Mouse (Mus musculus) neural tube, embryonic 15.5 days (tissue): Measurements from ENCODE around the gene Gtf2e1. TPM values are rescaled to one million over a fixed set of nuclear protein-coding genes. Genes with fewer than 3 reads are reported as not detected.

ENCODE experiments used
- ATAC-seq: fragments of 200-750 bp; cut with Nextera tagmentation; 2 replicates; pipeline ENCODE4 v1.8.0; 2017; ENCODE audit warnings: mild to moderate bottlenecking, moderate TSS enrichment, moderate library complexity; ENCODE audit not compliant: low FRiP score
- H3K27ac ChIP-seq: fragments of 300-500 bp; sonication (generic); replicated peaks from 2 replicates; pipeline ENCODE4 v1.5.1; 2015; ENCODE audit warnings: mild to moderate bottlenecking, inconsistent platforms
- H3K27me3 ChIP-seq: fragments of 300-500 bp; sonication (generic); replicated peaks from 2 replicates; pipeline ENCODE4 v1.6.1; 2015; ENCODE audit warnings: inconsistent platforms
- H3K36me3 ChIP-seq: fragments of 300-500 bp; sonication (generic); 2 replicates; pipeline ENCODE4 v1.6.1; 2015; ENCODE audit warnings: inconsistent platforms
- H3K4me1 ChIP-seq: fragments of 300-500 bp; sonication (generic); 2 replicates; pipeline ENCODE4 v1.6.1; 2015; ENCODE audit warnings: inconsistent platforms
- H3K4me2 ChIP-seq: fragments of 300-500 bp; sonication (generic); 2 replicates; pipeline ENCODE4 v1.6.1; 2015; ENCODE audit warnings: inconsistent platforms, mild to moderate bottlenecking, moderate library complexity
- H3K4me3 ChIP-seq: fragments of 300-500 bp; sonication (generic); replicated peaks from 2 replicates; pipeline ENCODE4 v1.5.1; 2015; ENCODE audit warnings: mild to moderate bottlenecking, inconsistent platforms
- H3K9ac ChIP-seq: fragments of 300-500 bp; sonication (generic); replicated peaks from 2 replicates; pipeline ENCODE4 v1.6.1; 2015; ENCODE audit warnings: mild to moderate bottlenecking, inconsistent platforms
- H3K9me3 ChIP-seq: fragments of 300-500 bp; sonication (generic); replicated peaks from 2 replicates; pipeline ENCODE4 v1.6.1; 2016; ENCODE audit warnings: inconsistent platforms
- WGBS: fragments of 180-500 bp; shearing (Covaris S2); methylation state at CpG from one replicate; pipeline ENCODE4 v1.1.7; 2015; ENCODE audit warnings: mixed read lengths; 5-methylcytosine and 5-hydroxymethylcytosine counted together
- polyA plus RNA-seq: library from polyadenylated mRNA; unstranded; fragments of >200 nt; fragmentation: Nextera tagmentation; extraction: Ambion mirVana; gene quantifications from 2 replicates; pipeline ENCODE4 v1.2.1, GENCODE M21; 2015

Gene Gtf2e1
- polyA plus RNA-seq, 1 experiment from 2014 or later, result 21.8 TPM

GRCm38 (mm10) chr16:37572117-37572754, 32.6 kb upstream of the Gtf2e1 start:
- H3K4me2 ChIP-seq, result no peak overlapping the region
- H3K4me3 ChIP-seq, result no peak overlapping the region
- 84% methylated on average over 12 of the region's 12 CpGs for WGBS
- no peak overlapping the region for H3K27ac ChIP-seq
- no peak for ATAC-seq
- H3K4me1 ChIP-seq, result 0 out of 2 replicates have a peak, but pooled peaks cover 4% of the 10 kb centered on the region
- H3K9me3 ChIP-seq, result no peaks in the 10 kb centered on the region
- H3K27me3 ChIP-seq, result no peaks in the 10 kb centered on the region
- no peak overlapping the region for H3K9ac ChIP-seq
- H3K36me3 ChIP-seq, result no peaks in the 10 kb centered on the region

GRCm38 (mm10) chr16:37571554-37571953, 32.0 kb upstream of the Gtf2e1 start:
- Histone ChIP-seq H3K27ac (peak overlapping the region; percentile 7; the same call in 1 of the 2 replicates), H3K4me2 (no peak overlapping the region), H3K9ac (no peak overlapping the region), H3K4me1 (peaks cover 5% of the 10 kb centered on the region; the same call in 1 of the 2 replicates), H3K9me3 (no peaks in the 10 kb centered on the region), H3K36me3 (no peaks in the 10 kb centered on the region), H3K27me3 (no peaks in the 10 kb centered on the region), H3K4me3 (no peak overlapping the region)
- ATAC-seq, result no peak
- WGBS, result 72% methylated on average over 3 of the region's 3 CpGs

GRCm38 (mm10) chr16:37567113-37568050, 27.8 kb upstream of the Gtf2e1 start:
- Histone ChIP-seq H3K9ac (no peak overlapping the region), H3K4me3 (no peak overlapping the region), H3K4me2 (no peak overlapping the region), H3K9me3 (no peaks in the 10 kb centered on the region), H3K4me1 (peaks cover 6% of the 10 kb centered on the region; the same call in 1 of the 2 replicates), H3K27ac (no peak overlapping the region), H3K36me3 (no peaks in the 10 kb centered on the region), H3K27me3 (no peaks in the 10 kb centered on the region)
- 80% methylated on average over 12 of the region's 12 CpGs for WGBS
- ATAC-seq, result no peak

- no peaks in the 10 kb centered on the region for H3K27me3 ChIP-seq
- H3K4me1 ChIP-seq, result peaks cover 6% of the 10 kb centered on the region; the same call in 1 of the 2 replicates
- H3K27ac ChIP-seq, result no peak overlapping the region
- 66% methylated on average over 6 of the region's 6 CpGs for WGBS
- no peaks in the 10 kb centered on the region for H3K9me3 ChIP-seq
- no peak overlapping the region for H3K4me3 ChIP-seq
- H3K36me3 ChIP-seq, result no peaks in the 10 kb centered on the region
- no peak overlapping the region for H3K4me2 ChIP-seq
- no peak overlapping the region for H3K9ac ChIP-seq
- no peak for ATAC-seq
Observed at GRCm38 (mm10) chr16:37566107-37566506, 26.5 kb upstream of the Gtf2e1 start.

GRCm38 (mm10) chr16:37565117-37565516, 25.5 kb upstream of the Gtf2e1 start:
- Histone ChIP-seq H3K9ac (no peak overlapping the region), H3K9me3 (no peaks in the 10 kb centered on the region), H3K36me3 (no peaks in the 10 kb centered on the region), H3K27me3 (no peaks in the 10 kb centered on the region), H3K4me2 (no peak overlapping the region), H3K27ac (no peak overlapping the region), H3K4me1 (peaks cover 6% of the 10 kb centered on the region; the same call in 1 of the 2 replicates), H3K4me3 (no peak overlapping the region)
- whole genome bisulfite sequencing, result 92% methylated on average over 1 of the region's 1 CpGs
- no peak for ATAC-seq

GRCm38 (mm10) chr16:37562961-37563360, 23.4 kb upstream of the Gtf2e1 start:
- Histone ChIP-seq H3K4me2 (no peak overlapping the region), H3K9me3 (no peaks in the 10 kb centered on the region), H3K4me3 (no peak overlapping the region), H3K4me1 (peaks cover 6% of the 10 kb centered on the region; the same call in 1 of the 2 replicates), H3K36me3 (peaks cover 7% of the 10 kb centered on the region), H3K27ac (no peak overlapping the region), H3K27me3 (no peaks in the 10 kb centered on the region), H3K9ac (no peak overlapping the region)
- ATAC-seq, result no peak
- WGBS, result 75% methylated on average over 5 of the region's 5 CpGs

- ATAC-seq, result no peak
- 53% methylated on average over 6 of the region's 6 CpGs for WGBS
Observed at GRCm38 (mm10) chr16:37562414-37562813, 22.8 kb upstream of the Gtf2e1 start.

GRCm38 (mm10) chr16:37552824-37553223, 13.2 kb upstream of the Gtf2e1 start:
- H3K27me3 ChIP-seq, result no peaks in the 10 kb centered on the region
- no peak overlapping the region for H3K4me3 ChIP-seq
- H3K4me1 ChIP-seq, result peaks cover 13% of the 10 kb centered on the region
- no peaks in the 10 kb centered on the region for H3K9me3 ChIP-seq
- WGBS, result 92% methylated on average over 3 of the region's 3 CpGs
- no peak overlapping the region for H3K27ac ChIP-seq
- no peak overlapping the region for H3K9ac ChIP-seq
- ATAC-seq, result no peak
- peaks cover 5% of the 10 kb centered on the region; the same call in 1 of the 2 replicates for H3K36me3 ChIP-seq
- no peak overlapping the region for H3K4me2 ChIP-seq

More at GRCm38 (mm10) chr16:37562414-37562813, 22.8 kb upstream of the Gtf2e1 start:
- Histone ChIP-seq H3K27me3 (no peaks in the 10 kb centered on the region), H3K9me3 (no peaks in the 10 kb centered on the region), H3K27ac (no peak overlapping the region), H3K4me2 (no peak overlapping the region), H3K4me1 (peaks cover 3% of the 10 kb centered on the region; the same call in 1 of the 2 replicates), H3K9ac (no peak overlapping the region), H3K36me3 (peaks cover 12% of the 10 kb centered on the region), H3K4me3 (no peak overlapping the region)

- ATAC-seq, result no peak
- no peak overlapping the region for H3K4me3 ChIP-seq
- no peaks in the 10 kb centered on the region for H3K36me3 ChIP-seq
- H3K9me3 ChIP-seq, result no peaks in the 10 kb centered on the region
- H3K9ac ChIP-seq, result no peak overlapping the region
- H3K4me1 ChIP-seq, result peaks cover 17% of the 10 kb centered on the region
- H3K27ac ChIP-seq, result no peak overlapping the region
- H3K27me3 ChIP-seq, result no peaks in the 10 kb centered on the region
- H3K4me2 ChIP-seq, result no peak overlapping the region
- 73% methylated on average over 2 of the region's 2 CpGs for WGBS
Observed at GRCm38 (mm10) chr16:37550981-37551380, 11.4 kb upstream of the Gtf2e1 start.

- Histone ChIP-seq H3K4me1 (peaks cover 17% of the 10 kb centered on the region), H3K4me3 (no peak overlapping the region), H3K36me3 (no peaks in the 10 kb centered on the region), H3K4me2 (no peak overlapping the region), H3K9me3 (no peaks in the 10 kb centered on the region), H3K9ac (no peak overlapping the region), H3K27ac (peak overlapping the region; percentile 15; the same call in 1 of the 2 replicates), H3K27me3 (no peaks in the 10 kb centered on the region)
- no peak for ATAC-seq
- 25% methylated on average over 3 of the region's 3 CpGs for WGBS
Observed at GRCm38 (mm10) chr16:37550266-37550665, 10.7 kb upstream of the Gtf2e1 start.

GRCm38 (mm10) chr16:37546312-37546711, 6.7 kb upstream of the Gtf2e1 start:
- Histone ChIP-seq H3K4me3 (no peak overlapping the region), H3K36me3 (no peaks in the 10 kb centered on the region), H3K27ac (peak overlapping the region; percentile 51; the same call in 1 of the 2 replicates), H3K27me3 (no peaks in the 10 kb centered on the region), H3K4me1 (peaks cover 17% of the 10 kb centered on the region), H3K9me3 (no peaks in the 10 kb centered on the region), H3K4me2 (no peak overlapping the region), H3K9ac (no peak overlapping the region)
- 65% methylated on average over 5 of the region's 5 CpGs for WGBS
- ATAC-seq, result no peak
